Mouse (Mus musculus): ENCODE results near the gene Pex1. TPM values are rescaled to one million over a fixed set of nuclear protein-coding genes. Genes with fewer than 3 reads are reported as not detected.
"Not testable (repeated sequence)": the region's sequence is repeated elsewhere in the genome, so short reads cannot be mapped to it uniquely, and the experiment has no call there.

Gene Pex1
- polyA plus RNA-seq, 1 experiment from 2014 or later = 21.8 TPM

DNA sequence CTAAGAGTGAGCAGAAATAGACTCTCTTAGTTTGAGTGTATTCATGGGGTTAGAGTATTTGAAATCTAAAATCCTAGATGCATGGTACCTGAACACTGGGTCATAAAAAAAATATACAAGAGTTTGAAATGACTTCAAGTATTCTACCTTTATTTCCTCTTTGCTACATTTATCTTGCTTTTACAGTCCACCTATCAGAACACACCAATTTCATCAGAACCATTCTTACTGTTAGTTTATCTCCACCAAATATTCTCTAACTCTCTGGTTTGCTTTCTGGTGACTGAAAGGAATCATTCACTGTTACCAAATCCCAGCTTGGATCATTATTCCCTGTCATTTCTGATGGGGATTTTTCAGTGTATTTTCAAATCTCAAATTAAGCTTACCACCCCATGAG is 1.3 kb downstream of the Pex1 start:
- DNase-seq (no peak), ATAC-seq (ENCODE audit: low FRiP score, low TSS enrichment) (no peak)
- Histone ChIP-seq H3K9ac (replicated peaks; ENCODE audit: low read length) (peak overlapping the region; percentile 71; the same call in 1 of the 2 replicates), H3K9me3 (ENCODE audit: control insufficient read depth, low read length) (no peaks in the 10 kb centered on the region), H3K4me2 (ENCODE audit: low read length) (peak overlapping the region; percentile 84), H3K4me1 (ENCODE audit: control insufficient read depth, insufficient read depth, low read length) (peaks cover 16% of the 10 kb centered on the region), H3K4me3 (replicated peaks; ENCODE audit: low read depth, low read length) (peak overlapping the region; percentile 87), H3K36me3 (ENCODE audit: control insufficient read depth, insufficient read depth, low read length) (0 out of 2 replicates have a peak, but pooled peaks cover 5% of the 10 kb centered on the region), H3K27me3 (ENCODE audit: control insufficient read depth, insufficient read depth, low read length) (no peaks in the 10 kb centered on the region), H3K27ac (replicated peaks; ENCODE audit: low read depth, low read length) (no peak overlapping the region)

DNA sequence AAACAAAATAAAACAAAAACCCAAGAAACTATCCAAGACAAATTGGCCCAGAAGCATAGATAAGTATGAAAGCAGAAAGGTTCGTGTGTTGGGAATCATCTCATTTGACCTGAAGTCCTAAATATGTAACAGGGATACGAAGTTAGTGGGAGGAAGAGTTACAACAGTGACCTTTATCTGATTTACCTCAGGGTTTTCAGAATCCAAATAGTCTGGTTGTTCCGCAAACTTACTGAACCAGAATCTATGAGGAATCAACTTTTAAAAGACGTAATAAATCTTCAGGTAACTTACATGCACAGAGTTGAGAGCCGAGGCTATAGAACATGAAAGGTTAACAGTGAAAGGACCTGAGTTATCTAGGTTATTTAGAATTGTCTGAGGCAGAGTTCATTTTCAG is 2.9 kb downstream of the Pex1 start:
- Histone ChIP-seq H3K4me2 (ENCODE audit: low read length) (no peak overlapping the region), H3K36me3 (ENCODE audit: control insufficient read depth, insufficient read depth, low read length) (peaks cover 1% of the 10 kb centered on the region; the same call in 1 of the 2 replicates), H3K27ac (replicated peaks; ENCODE audit: low read depth, low read length) (no peak overlapping the region), H3K27me3 (ENCODE audit: control insufficient read depth, insufficient read depth, low read length) (no peaks in the 10 kb centered on the region), H3K9ac (replicated peaks; ENCODE audit: low read length) (no peak overlapping the region), H3K4me3 (replicated peaks; ENCODE audit: low read depth, low read length) (no peak overlapping the region), H3K4me1 (ENCODE audit: control insufficient read depth, insufficient read depth, low read length) (peaks cover 16% of the 10 kb centered on the region), H3K9me3 (ENCODE audit: control insufficient read depth, low read length) (no peaks in the 10 kb centered on the region)
- no peak for DNase-seq
- 91% methylated on average over 5 of the region's 5 CpGs for WGBS
- ATAC-seq (ENCODE audit: low FRiP score, low TSS enrichment) = no peak

DNA sequence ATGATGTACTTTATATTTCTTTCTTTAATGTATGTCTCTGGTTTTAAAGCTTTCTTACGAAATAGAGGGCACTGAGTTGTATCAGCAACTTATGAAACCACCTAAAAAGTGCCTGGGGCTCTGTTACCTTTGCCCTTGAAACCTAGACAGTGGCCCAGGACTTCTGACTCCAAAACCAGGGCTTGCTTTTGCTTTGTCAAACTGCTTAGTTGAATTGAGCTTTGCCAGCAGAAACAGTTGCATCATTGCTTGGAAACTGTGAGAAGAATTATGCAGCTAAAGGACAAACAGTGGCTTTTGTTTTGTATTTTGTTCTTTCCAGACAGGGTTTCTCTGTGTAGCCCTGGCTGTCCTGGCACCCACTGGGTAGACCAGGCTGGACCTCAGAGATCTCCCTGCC is 4.4 kb downstream of the Pex1 start:
- no peak for DNase-seq
- no peak for ATAC-seq (ENCODE audit: low FRiP score, low TSS enrichment)
- H3K4me1 ChIP-seq (ENCODE audit: control insufficient read depth, insufficient read depth, low read length) = peaks cover 10% of the 10 kb centered on the region
- 96% methylated on average over 1 of the region's 1 CpGs for WGBS
- H3K4me3 ChIP-seq (replicated peaks; ENCODE audit: low read depth, low read length) = no peak overlapping the region
- peaks cover 12% of the 10 kb centered on the region for H3K36me3 ChIP-seq (ENCODE audit: control insufficient read depth, insufficient read depth, low read length)
- no peaks in the 10 kb centered on the region for H3K9me3 ChIP-seq (ENCODE audit: control insufficient read depth, low read length)
- H3K27me3 ChIP-seq (ENCODE audit: control insufficient read depth, insufficient read depth, low read length) = no peaks in the 10 kb centered on the region
- H3K4me2 ChIP-seq (ENCODE audit: low read length) = no peak overlapping the region
- no peak overlapping the region for H3K27ac ChIP-seq (replicated peaks; ENCODE audit: low read depth, low read length)
- no peak overlapping the region for H3K9ac ChIP-seq (replicated peaks; ENCODE audit: low read length)

DNA sequence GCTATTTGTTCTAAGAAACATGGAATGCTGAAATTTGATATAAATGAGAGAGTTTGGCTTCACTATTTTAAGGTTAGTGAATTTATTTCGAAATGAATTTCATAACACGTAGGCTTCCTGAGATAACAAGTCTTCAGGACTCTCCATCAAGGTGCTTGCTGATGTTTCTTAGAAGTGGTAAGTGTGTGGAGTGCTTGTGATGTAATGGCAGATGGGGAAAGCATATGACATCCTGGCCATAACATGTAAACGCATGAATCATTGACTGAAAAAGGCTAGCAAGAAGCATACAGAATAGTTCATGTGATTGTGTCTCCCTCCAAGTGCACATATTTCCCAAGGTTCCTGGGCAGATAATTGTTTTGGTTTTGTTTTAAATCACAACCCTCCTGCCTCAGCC is 4.9 kb downstream of the Pex1 start:
- Histone ChIP-seq H3K4me1 (ENCODE audit: control insufficient read depth, insufficient read depth, low read length) (peaks cover 8% of the 10 kb centered on the region), H3K4me2 (ENCODE audit: low read length) (no peak overlapping the region), H3K27ac (replicated peaks; ENCODE audit: low read depth, low read length) (no peak overlapping the region), H3K9me3 (ENCODE audit: control insufficient read depth, low read length) (no peaks in the 10 kb centered on the region), H3K36me3 (ENCODE audit: control insufficient read depth, insufficient read depth, low read length) (peaks cover 17% of the 10 kb centered on the region), H3K27me3 (ENCODE audit: control insufficient read depth, insufficient read depth, low read length) (no peaks in the 10 kb centered on the region), H3K4me3 (replicated peaks; ENCODE audit: low read depth, low read length) (no peak overlapping the region), H3K9ac (replicated peaks; ENCODE audit: low read length) (no peak overlapping the region)
- WGBS = 92% methylated on average over 3 of the region's 3 CpGs
- DNase-seq (no peak), ATAC-seq (ENCODE audit: low FRiP score, low TSS enrichment) (no peak)

DNA sequence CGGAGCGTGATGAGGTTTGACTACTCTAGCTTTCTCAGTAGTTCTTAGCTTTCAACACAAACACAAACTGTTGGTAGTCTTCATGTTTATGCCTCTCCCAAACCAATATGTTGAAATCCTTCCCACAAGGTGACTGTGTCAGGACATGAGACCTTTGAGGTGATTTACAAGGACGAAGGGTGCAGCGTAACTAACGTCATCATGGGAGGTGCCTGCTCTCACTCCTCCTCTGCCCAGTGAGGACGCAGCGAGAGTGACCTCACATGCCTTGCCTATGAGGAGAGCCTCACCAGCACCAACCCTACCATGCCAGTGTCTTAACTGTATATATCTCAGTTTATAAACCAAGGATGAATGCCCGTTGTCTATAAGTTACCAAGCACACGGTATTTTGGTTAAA is 11.2 kb downstream of the Pex1 start:
- H3K4me3 ChIP-seq (replicated peaks; ENCODE audit: low read depth, low read length) = no peak overlapping the region
- H3K4me2 ChIP-seq (ENCODE audit: low read length) = no peak overlapping the region
- no peak overlapping the region for H3K9ac ChIP-seq (replicated peaks; ENCODE audit: low read length)
- 95% methylated on average over 9 of the region's 9 CpGs for WGBS
- no peaks in the 10 kb centered on the region for H3K9me3 ChIP-seq (ENCODE audit: control insufficient read depth, low read length)
- H3K36me3 ChIP-seq (ENCODE audit: control insufficient read depth, insufficient read depth, low read length) = peaks cover 56% of the 10 kb centered on the region
- H3K27me3 ChIP-seq (ENCODE audit: control insufficient read depth, insufficient read depth, low read length) = no peaks in the 10 kb centered on the region
- DNase-seq (no peak), ATAC-seq (ENCODE audit: low FRiP score, low TSS enrichment) (no peak)
- H3K27ac ChIP-seq (replicated peaks; ENCODE audit: low read depth, low read length) = no peak overlapping the region
- H3K4me1 ChIP-seq (ENCODE audit: control insufficient read depth, insufficient read depth, low read length) = no peaks in the 10 kb centered on the region

DNA sequence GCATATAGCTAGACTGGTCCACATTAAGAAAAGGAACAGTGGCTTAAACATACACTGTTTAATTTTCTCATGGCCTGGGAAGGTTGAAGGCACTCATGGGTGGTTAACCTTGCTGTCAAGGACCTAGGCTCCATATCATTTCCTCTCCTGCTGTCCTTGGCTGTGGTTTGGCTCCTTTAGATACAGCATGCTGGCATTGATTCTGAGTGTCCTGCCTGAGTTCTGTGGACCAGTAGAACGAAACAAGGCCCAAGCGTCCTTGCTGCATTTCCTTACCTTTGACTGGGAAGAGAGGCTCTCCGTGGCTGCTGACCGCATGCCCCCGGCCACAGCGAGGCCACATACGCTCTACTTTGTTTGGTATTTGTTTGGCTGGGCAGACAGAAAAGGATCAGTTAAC is 13.4 kb downstream of the Pex1 start:
- H3K4me3 ChIP-seq (replicated peaks; ENCODE audit: low read depth, low read length) = no peak overlapping the region

DNA sequence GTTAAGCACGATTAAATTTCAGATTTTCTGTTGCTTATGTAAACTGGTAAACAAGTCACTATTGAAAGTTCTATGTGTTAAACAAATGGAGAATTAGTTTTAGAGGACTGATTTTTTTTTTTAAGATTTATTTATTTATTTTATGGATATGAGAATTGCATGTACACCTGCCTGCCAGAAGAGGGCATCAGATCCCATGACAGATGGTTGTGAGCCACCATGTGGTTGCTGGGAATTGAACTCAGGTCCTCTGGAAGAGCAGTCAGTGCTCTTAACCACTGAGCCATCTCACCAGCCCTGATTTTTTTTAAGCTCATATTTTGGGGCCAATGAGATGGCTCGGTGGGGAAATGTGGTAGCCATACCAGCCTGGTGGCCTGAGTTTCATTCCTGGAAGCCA is 16.0 kb downstream of the Pex1 start:
- ATAC-seq (ENCODE audit: low FRiP score, low TSS enrichment); H3K4me1 ChIP-seq (ENCODE audit: control insufficient read depth, insufficient read depth, low read length); H3K4me3 ChIP-seq (replicated peaks; ENCODE audit: low read depth, low read length); H3K27me3 ChIP-seq (ENCODE audit: control insufficient read depth, insufficient read depth, low read length); H3K9ac ChIP-seq (replicated peaks; ENCODE audit: low read length); DNase-seq; H3K9me3 ChIP-seq (ENCODE audit: control insufficient read depth, low read length); H3K27ac ChIP-seq (replicated peaks; ENCODE audit: low read depth, low read length); H3K4me2 ChIP-seq (ENCODE audit: low read length): not testable (repeated sequence)
- WGBS = 97% methylated on average over 2 of the region's 2 CpGs
- H3K36me3 ChIP-seq (ENCODE audit: control insufficient read depth, insufficient read depth, low read length) = peaks cover 57% of the 10 kb centered on the region

More for the DNA sequence above, 13.4 kb downstream of the Pex1 start:
- no peak overlapping the region for H3K27ac ChIP-seq (replicated peaks; ENCODE audit: low read depth, low read length)
- ATAC-seq (ENCODE audit: low FRiP score, low TSS enrichment) (no peak), DNase-seq (no peak)
- H3K9me3 ChIP-seq (ENCODE audit: control insufficient read depth, low read length) = no peaks in the 10 kb centered on the region
- H3K4me1 ChIP-seq (ENCODE audit: control insufficient read depth, insufficient read depth, low read length) = no peaks in the 10 kb centered on the region
- H3K27me3 ChIP-seq (ENCODE audit: control insufficient read depth, insufficient read depth, low read length) = no peaks in the 10 kb centered on the region
- peaks cover 58% of the 10 kb centered on the region for H3K36me3 ChIP-seq (ENCODE audit: control insufficient read depth, insufficient read depth, low read length)
- 96% methylated on average over 7 of the region's 7 CpGs for WGBS
- H3K4me2 ChIP-seq (ENCODE audit: low read length) = no peak overlapping the region
- no peak overlapping the region for H3K9ac ChIP-seq (replicated peaks; ENCODE audit: low read length)

DNA sequence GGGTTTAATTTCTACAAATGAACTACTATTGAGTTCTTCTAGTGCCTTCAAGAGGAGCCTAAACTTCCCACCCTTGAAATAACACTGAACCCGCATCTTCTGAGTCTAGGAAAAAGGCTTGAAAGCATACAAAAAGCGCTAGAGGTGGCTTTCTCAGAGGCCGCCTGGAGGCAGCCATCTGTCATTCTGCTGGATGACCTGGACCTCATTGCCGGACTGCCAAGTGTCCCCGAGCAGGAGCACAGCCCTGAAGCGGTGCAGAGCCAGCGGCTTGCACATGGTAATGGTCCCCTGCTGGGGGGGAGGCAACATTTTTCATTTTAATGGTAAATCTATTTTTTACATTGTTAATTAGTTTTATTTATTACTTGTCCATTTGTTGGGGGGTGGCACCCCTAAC is 24.6 kb downstream of the Pex1 start:
- ATAC-seq (ENCODE audit: low FRiP score, low TSS enrichment) (no peak), DNase-seq (no peak)
- Histone ChIP-seq H3K27ac (replicated peaks; ENCODE audit: low read depth, low read length) (no peak overlapping the region), H3K4me1 (ENCODE audit: control insufficient read depth, insufficient read depth, low read length) (no peaks in the 10 kb centered on the region), H3K4me3 (replicated peaks; ENCODE audit: low read depth, low read length) (no peak overlapping the region), H3K9ac (replicated peaks; ENCODE audit: low read length) (no peak overlapping the region), H3K36me3 (ENCODE audit: control insufficient read depth, insufficient read depth, low read length) (peaks cover 75% of the 10 kb centered on the region), H3K9me3 (ENCODE audit: control insufficient read depth, low read length) (no peaks in the 10 kb centered on the region), H3K4me2 (ENCODE audit: low read length) (no peak overlapping the region), H3K27me3 (ENCODE audit: control insufficient read depth, insufficient read depth, low read length) (no peaks in the 10 kb centered on the region)
- 94% methylated on average over 7 of the region's 7 CpGs for WGBS

DNA sequence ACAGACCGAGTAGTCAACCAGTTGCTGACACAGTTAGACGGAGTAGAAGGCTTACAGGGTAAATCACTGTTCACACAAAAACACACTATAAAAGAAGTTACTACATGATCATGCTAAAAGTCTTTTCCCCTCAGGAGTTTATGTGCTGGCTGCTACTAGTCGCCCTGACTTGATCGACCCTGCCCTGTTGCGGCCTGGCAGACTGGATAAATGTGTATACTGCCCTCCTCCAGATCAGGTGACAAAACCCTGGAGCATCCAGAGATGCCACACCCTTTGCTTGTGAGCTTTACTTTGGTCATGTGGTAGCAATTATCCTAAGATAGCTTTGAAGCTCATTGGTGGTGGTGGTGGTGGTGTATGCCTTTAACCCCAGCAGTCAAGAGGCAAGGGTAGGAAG is 34.2 kb downstream of the Pex1 start:
- H3K4me2 ChIP-seq (ENCODE audit: low read length) = no peak overlapping the region
- H3K4me1 ChIP-seq (ENCODE audit: control insufficient read depth, insufficient read depth, low read length) = no peaks in the 10 kb centered on the region
- H3K36me3 ChIP-seq (ENCODE audit: control insufficient read depth, insufficient read depth, low read length) = peaks cover 61% of the 10 kb centered on the region
- WGBS = 95% methylated on average over 5 of the region's 5 CpGs
- no peaks in the 10 kb centered on the region for H3K27me3 ChIP-seq (ENCODE audit: control insufficient read depth, insufficient read depth, low read length)
- no peaks in the 10 kb centered on the region for H3K9me3 ChIP-seq (ENCODE audit: control insufficient read depth, low read length)
- DNase-seq (no peak), ATAC-seq (ENCODE audit: low FRiP score, low TSS enrichment) (no peak)
- no peak overlapping the region for H3K4me3 ChIP-seq (replicated peaks; ENCODE audit: low read depth, low read length)
- no peak overlapping the region for H3K9ac ChIP-seq (replicated peaks; ENCODE audit: low read length)
- H3K27ac ChIP-seq (replicated peaks; ENCODE audit: low read depth, low read length) = no peak overlapping the region

All from midbrain, embryonic 14.5 days (tissue).